Mouse (Mus musculus): ENCODE measurements at regions not wholly inside any gene's neighbourhood (a gene's known extent, or its start where the extent isn't known, plus 50 kb on each side); places are given as distances from the start of the nearest gene placed in this dataset.

DNA sequence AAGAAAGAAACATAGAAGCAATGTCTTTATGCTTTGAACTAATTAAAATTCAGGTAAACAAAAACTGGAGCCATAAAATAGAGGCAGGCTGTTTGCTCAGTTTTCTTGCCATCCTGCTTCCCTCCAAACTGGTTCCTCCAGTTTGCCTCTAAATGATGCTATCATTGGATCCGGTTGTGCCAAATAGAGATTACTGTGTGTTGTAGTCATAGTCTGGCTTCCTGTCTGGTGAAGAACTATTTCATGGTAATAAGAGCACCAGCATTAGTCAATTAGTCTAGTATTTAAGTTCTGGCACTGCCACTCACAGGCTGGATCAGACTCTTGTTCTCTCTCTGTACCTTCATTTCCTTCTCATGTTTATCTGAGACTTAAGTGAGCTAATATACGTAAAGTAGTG is 141.9 kb upstream of the Rasa1 start:
- no peak for DNase-seq (ENCODE audit: low spot score)

DNA sequence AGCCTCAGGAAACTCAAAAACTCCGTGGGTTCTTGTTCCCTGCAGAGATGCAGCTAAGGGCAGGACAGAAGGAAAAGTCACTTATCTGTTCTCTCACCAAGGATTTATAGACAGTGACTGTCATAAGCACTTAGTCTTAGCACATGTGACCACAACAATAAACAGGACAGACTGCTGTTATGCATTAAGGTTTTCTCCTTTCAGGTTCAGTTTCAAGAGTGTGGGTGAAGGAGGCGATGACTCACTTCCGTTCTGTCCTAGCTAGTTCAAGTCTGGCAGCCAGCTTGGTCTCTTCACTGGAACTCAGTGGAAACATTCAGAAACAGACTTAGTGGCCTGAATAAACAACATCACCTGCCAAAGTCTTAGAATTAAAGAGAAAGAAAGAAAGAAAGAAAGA is 141.1 kb upstream of the Rasa1 start:
- DNase-seq (ENCODE audit: low spot score): no peak

- no peak for DNase-seq (ENCODE audit: low spot score)
These were observed 129.7 kb upstream of the Rasa1 start for GRCm38 (mm10) chr13:85418671-85419070.

DNA sequence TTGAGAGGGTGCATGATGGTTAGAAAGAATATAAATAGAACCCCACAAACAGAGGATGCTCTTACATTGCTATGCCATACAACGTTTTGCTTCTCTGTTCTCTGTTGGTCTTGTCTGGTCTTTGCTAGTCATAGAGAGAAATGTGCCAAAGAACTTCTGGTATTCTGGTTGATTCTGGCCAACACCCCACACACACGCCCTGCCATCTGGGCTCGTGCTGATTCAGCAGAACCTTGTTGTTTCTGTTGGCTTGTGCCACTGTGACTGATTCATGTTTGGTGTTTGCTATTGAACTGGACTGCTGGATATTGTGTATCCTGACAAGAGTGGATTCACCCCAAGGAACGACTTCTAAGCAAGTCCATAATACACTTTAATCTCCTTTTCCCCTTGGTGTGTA is 126.0 kb upstream of the Rasa1 start:
- no peak for DNase-seq (ENCODE audit: low spot score)

DNA sequence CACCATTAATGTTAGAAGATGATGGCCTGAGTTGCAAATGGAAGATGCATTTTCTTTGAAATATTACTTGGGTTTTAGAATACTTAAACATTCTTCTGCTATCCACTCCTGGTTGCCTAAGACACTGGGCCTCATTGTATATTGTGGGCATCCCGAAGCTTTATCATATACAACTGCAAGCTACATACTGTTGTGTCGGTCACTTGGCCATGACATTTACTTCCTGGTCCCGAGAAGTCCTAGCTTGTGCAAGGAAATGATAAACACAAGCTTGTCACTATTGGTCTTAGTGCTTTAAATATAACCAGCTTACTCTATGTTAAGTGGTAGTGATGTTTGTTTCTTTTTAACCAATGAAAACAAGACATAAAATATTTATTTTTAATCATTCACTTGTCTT is 122.4 kb upstream of the Rasa1 start:
- no peak for DNase-seq (ENCODE audit: low spot score)

DNA sequence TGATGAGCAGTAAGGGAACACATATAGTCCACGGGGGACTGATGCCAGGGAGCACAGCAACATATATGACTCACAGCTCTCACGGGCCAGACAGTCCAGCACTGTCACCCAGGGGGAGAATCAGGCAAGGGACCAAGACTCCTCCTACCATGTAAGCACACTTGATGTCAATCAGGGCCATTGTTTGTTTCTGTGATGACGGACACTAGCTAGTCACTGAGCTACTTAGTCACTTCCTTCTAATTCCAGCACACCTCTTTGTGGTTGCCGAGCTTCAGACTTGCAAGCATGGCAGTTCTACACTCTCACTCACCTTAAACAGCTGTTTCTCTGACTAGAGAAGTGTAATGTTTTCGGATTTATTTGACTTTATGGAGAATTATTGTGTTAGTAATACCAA is 109.9 kb upstream of the Rasa1 start:
- DNase-seq (ENCODE audit: low spot score): no peak

- DNase-seq (ENCODE audit: low spot score): no peak
These were observed 87.5 kb upstream of the Rasa1 start for GRCm38 (mm10) chr13:85376338-85376998.

DNA sequence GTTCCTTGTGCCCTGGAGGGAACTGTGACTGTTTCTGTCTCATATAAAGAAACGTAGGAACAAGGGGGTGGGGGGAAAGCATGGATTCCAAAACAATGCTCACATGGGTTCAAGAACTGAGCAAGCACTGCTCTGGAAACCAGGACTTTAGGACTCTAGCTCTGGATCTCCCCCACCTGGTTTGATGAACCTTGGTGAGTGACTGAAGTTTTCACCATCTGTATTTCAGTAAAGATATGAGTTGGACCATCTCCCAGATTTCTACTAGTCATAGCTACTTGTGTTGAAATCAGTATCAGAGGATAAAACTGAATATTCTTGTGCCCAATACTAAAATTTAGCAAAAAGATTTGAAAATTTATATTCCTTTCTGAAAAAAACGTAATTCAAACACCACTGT is 70.7 kb upstream of the Rasa1 start:
- no peak for DNase-seq (ENCODE audit: low spot score)

DNA sequence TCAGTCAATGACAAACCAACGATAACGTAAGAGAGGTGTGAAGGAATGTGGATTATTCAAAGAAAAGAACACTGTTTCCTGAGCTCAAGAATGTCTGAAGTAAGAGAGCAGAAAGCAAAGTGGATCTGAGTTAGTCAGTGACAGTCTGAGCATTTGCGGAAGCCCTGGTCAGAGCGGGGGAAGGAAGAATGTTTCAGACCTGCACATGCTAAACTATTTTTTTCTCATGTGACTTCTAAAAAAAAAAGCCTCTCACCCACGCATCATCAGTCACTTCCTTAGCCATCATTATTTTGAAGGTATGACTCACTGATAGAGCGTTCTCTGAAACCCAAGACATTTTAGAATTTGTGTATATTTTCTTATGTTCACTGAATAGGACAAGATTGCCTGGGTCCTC is 70.2 kb upstream of the Rasa1 start:
- no peak for DNase-seq (ENCODE audit: low spot score)

DNA sequence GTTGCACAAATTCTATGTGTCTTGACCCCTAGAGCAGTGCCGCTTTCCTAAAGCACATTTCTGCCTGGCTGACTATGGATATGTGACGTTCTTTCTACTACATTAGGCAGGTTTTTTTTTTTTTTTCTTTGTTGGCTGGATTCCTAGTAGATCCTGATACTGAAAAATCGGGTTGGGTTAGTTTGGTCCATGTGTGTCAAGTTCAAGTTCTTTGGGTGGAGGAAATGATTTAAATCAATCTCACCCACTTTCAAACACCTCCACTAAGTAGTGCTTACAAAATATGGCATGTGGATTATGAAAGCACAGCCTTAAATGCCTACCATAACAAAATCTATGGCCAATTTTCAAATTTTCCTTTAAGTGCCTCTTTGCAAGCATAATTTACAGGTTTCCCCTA is 63.1 kb upstream of the Rasa1 start:
- no peak for DNase-seq (ENCODE audit: low spot score)
